Mouse (Mus musculus): ENCODE measurements at regions not wholly inside any gene's neighbourhood (a gene's known extent, or its start where the extent isn't known, plus 50 kb on each side); places are given as distances from the start of the nearest gene placed in this dataset.

- TF ChIP-seq SIN3A (IDR thresholded peaks at IDR 0.05; ENCODE audit: low read length) (no peak), IRF4 (IDR thresholded peaks at IDR 0.05; ENCODE audit: low read depth, low read length) (no peak), TCF12 (IDR thresholded peaks at IDR 0.05; ENCODE audit: low read depth, low read length) (no peak), MAX (IDR thresholded peaks at IDR 0.05; ENCODE audit: low read length) (no peak), UBTF (IDR thresholded peaks at IDR 0.05; ENCODE audit: low read depth, low read length) (no peak), JUN (IDR thresholded peaks at IDR 0.05; ENCODE audit: insufficient read depth, low read depth, low read length) (no peak), HCFC1 (IDR thresholded peaks at IDR 0.05; ENCODE audit: low read depth, low read length) (no peak), ZC3H11A (IDR thresholded peaks at IDR 0.05; ENCODE audit: low read depth, low read length) (no peak)
- H3K36me3 ChIP-seq (replicated peaks in 1 of 2; ENCODE audit: control insufficient read depth in 1 of 2, insufficient read depth in 1 of 2, low read length in 1 of 2): no peaks in the 10 kb centered on the region
- no peaks in the 10 kb centered on the region for H3K27me3 ChIP-seq (replicated peaks)
- H3K4me1 ChIP-seq (ENCODE audit: control insufficient read depth in 1 of 2, insufficient read depth in 2 of 2): no peaks in the 10 kb centered on the region
- H3K9ac ChIP-seq (ENCODE audit: insufficient read depth, low read depth): no peak overlapping the region
- H3K4me2 ChIP-seq (ENCODE audit: insufficient read depth, low read depth, poor library complexity, severe bottlenecking): no peak overlapping the region
- no peak overlapping the region for H3K27ac ChIP-seq (ENCODE audit: insufficient read depth, low read depth)
- dilution Hi-C loops (cut with MboI; ENCODE audit: extremely low pct_ligation_motif_present, extremely low pct_unique_long_range_greater_than_20kb, low sequenced_read_pairs) (no loop called here), in situ Hi-C loops (cut with MboI; ENCODE audit: low pct_ligation_motif_present, low pct_unique_long_range_greater_than_20kb, low sequenced_read_pairs) (no loop called here)
- no peak for DNase-seq (ENCODE audit: extremely low read depth)
- no peaks in the 10 kb centered on the region for H3K79me2 ChIP-seq (replicated peaks; ENCODE audit: control insufficient read depth, extremely low read depth, insufficient read depth, poor library complexity, severe bottlenecking)
- H3K4me3 ChIP-seq (replicated peaks in 1 of 3; ENCODE audit: low read depth in 2 of 3, low read length in 2 of 3, poor library complexity in 1 of 3): no peak overlapping the region
- no peaks in the 10 kb centered on the region for H3K9me3 ChIP-seq (replicated peaks; ENCODE audit: low read length)
Measured at GRCm38 (mm10) chr17:78108793-78109192, 91.3 kb upstream of the Crim1 start.

DNA sequence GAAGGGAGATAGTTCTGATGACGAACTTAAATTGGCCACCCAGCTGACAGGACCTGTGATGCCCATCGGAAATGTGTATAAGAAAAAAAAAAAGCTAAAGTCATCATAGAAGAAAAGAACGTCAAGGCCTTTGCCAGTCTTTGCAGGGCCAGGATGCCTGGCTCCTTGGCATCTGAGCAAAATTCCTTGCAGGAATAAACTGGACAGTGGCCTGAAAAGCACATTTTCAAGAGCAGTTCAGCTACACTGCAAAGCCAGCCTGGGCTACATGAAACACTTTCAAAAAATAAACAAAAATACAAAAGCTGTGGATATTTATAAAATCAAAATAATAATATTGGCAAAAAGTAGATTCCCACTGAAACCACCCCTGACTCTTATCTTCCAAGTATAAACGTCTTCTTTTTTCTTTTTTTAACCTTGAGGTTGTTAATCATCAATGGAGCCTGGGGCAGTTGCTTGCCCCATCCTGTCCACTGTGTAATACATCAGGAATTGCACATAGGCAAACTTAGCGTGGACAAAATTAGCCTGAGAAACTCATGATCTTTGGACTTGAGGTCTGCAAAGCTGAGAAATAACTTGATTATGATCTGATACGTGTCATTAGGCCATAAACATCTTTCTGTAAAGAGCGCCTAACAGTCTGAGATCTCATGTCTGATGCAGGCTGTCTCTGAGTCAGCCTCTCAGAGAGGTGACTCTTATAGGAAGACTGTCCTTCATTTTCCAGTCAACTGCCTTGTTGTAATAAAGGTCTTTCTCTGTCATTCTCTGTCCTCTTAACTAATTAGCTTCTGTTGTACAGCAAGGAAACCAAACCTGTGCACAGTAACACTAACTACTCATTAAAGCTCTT lies 90.5 kb upstream of the Crim1 start:
- dilution Hi-C loops (cut with MboI; ENCODE audit: extremely low pct_ligation_motif_present, extremely low pct_unique_long_range_greater_than_20kb, low sequenced_read_pairs): no loop called here
- no peaks in the 10 kb centered on the region for H3K4me1 ChIP-seq (ENCODE audit: control insufficient read depth in 1 of 2, insufficient read depth in 2 of 2)
- H3K9ac ChIP-seq (ENCODE audit: insufficient read depth, low read depth): no peak overlapping the region
- H3K4me3 ChIP-seq (replicated peaks in 1 of 3; ENCODE audit: low read depth in 2 of 3, low read length in 2 of 3, poor library complexity in 1 of 3): no peak overlapping the region
- in situ Hi-C loops (cut with MboI; ENCODE audit: low pct_ligation_motif_present, low pct_unique_long_range_greater_than_20kb, low sequenced_read_pairs): no loop called here
- no peaks in the 10 kb centered on the region for H3K36me3 ChIP-seq (replicated peaks in 1 of 2; ENCODE audit: control insufficient read depth in 1 of 2, insufficient read depth in 1 of 2, low read length in 1 of 2)
- no peaks in the 10 kb centered on the region for H3K79me2 ChIP-seq (replicated peaks; ENCODE audit: control insufficient read depth, extremely low read depth, insufficient read depth, poor library complexity, severe bottlenecking)
- H3K27ac ChIP-seq (ENCODE audit: insufficient read depth, low read depth): no peak overlapping the region
- no peaks in the 10 kb centered on the region for H3K27me3 ChIP-seq (replicated peaks)
- TF ChIP-seq CTCF (conservative IDR thresholded peaks at IDR 0.05 in 1 of 2, IDR thresholded peaks at IDR 0.05 in 1 of 2; ENCODE audit: low read depth in 2 of 2, low read length in 2 of 2) (no peak), NELFE (IDR thresholded peaks at IDR 0.05; ENCODE audit: low read depth, low read length) (no peak), POLR2A (IDR thresholded peaks at IDR 0.05; ENCODE audit: low read depth, low read length) (no peak), JUND (conservative IDR thresholded peaks at IDR 0.05; ENCODE audit: low read depth, low read length) (no peak), EP300 (IDR thresholded peaks at IDR 0.05; ENCODE audit: low read length) (no peak), MAZ (IDR thresholded peaks at IDR 0.05; ENCODE audit: low read depth, low read length) (no peak), BHLHE40 (IDR thresholded peaks at IDR 0.05; ENCODE audit: low read depth, low read length) (no peak), SIN3A (IDR thresholded peaks at IDR 0.05; ENCODE audit: low read length) (no peak), PAX5 (IDR thresholded peaks at IDR 0.05; ENCODE audit: low read length) (no peak), ZC3H11A (IDR thresholded peaks at IDR 0.05; ENCODE audit: low read depth, low read length) (no peak), ZMIZ1 (IDR thresholded peaks at IDR 0.05; ENCODE audit: low read depth, low read length) (no peak), USF2 (conservative IDR thresholded peaks at IDR 0.05; ENCODE audit: low read depth, low read length) (no peak), MXI1 (IDR thresholded peaks at IDR 0.05; ENCODE audit: low read depth, low read length) (no peak), IRF4 (IDR thresholded peaks at IDR 0.05; ENCODE audit: low read depth, low read length) (no peak), USF1 (IDR thresholded peaks at IDR 0.05; ENCODE audit: low read depth, low read length) (no peak), ETS1 (conservative IDR thresholded peaks at IDR 0.05; ENCODE audit: low read depth, low read length) (no peak), ZNF384 (IDR thresholded peaks at IDR 0.05; ENCODE audit: low read depth, low read length) (no peak), MAFK (IDR thresholded peaks at IDR 0.05; ENCODE audit: insufficient replicate concordance, low read length) (no peak), TBP (conservative IDR thresholded peaks at IDR 0.05; ENCODE audit: low read depth, low read length) (no peak)
- no peaks in the 10 kb centered on the region for H3K9me3 ChIP-seq (replicated peaks; ENCODE audit: low read length)
- H3K4me2 ChIP-seq (ENCODE audit: insufficient read depth, low read depth, poor library complexity, severe bottlenecking): no peak overlapping the region
- DNase-seq (ENCODE audit: extremely low read depth): no peak
